Mouse (Mus musculus) frontal cortex, adult (tissue): ENCODE data around the gene Rap1gap2.
A peak's percentile ranks its signal among the peaks of the same experiment; 100 is the strongest.

Experiments
- ATAC-seq: cut with Nextera tagmentation; 2 replicates; pipeline ENCODE4 v1.9.2; 2017; ENCODE audit warnings: mild to moderate bottlenecking, moderate library complexity, mixed read lengths; ENCODE audit not compliant: low TSS enrichment

Gene Rap1gap2

GRCm38 (mm10) chr11:74610545-74611176, at the start of gene Rap1gap2:
Rap1gap2 (minus strand) TSS chr11:74610915.
- ATAC-seq: peak; percentile 64

GRCm38 (mm10) chr11:74660336-74660735, 49.6 kb upstream of the Rap1gap2 start:
- ATAC-seq: no peak

GRCm38 (mm10) chr11:74655941-74656340, 45.2 kb upstream of the Rap1gap2 start:
- ATAC-seq: no peak

- no peak for ATAC-seq
Measured at GRCm38 (mm10) chr11:74653385-74653784, 42.7 kb upstream of the Rap1gap2 start.

- ATAC-seq: no peak
Measured at GRCm38 (mm10) chr11:74652791-74653191, 42.1 kb upstream of the Rap1gap2 start.

- ATAC-seq: no peak
Measured at GRCm38 (mm10) chr11:74650576-74651100, 39.9 kb upstream of the Rap1gap2 start.

GRCm38 (mm10) chr11:74649647-74650551, 39.2 kb upstream of the Rap1gap2 start:
- ATAC-seq: peak; percentile 17; the same call in 1 of the 2 replicates

- peak; percentile 83 for ATAC-seq
Measured at GRCm38 (mm10) chr11:74649095-74649646, 38.5 kb upstream of the Rap1gap2 start, which contains the start of gene Cluh. Cluh (plus strand) TSS chr11:74649495.

- ATAC-seq: no peak
Measured at GRCm38 (mm10) chr11:74648676-74649075, 38.0 kb upstream of the Rap1gap2 start.

GRCm38 (mm10) chr11:74647966-74648365, 37.3 kb upstream of the Rap1gap2 start:
- ATAC-seq: no peak

- no peak for ATAC-seq
Measured at GRCm38 (mm10) chr11:74639628-74640027, 28.9 kb upstream of the Rap1gap2 start.

GRCm38 (mm10) chr11:74638791-74639411, 28.2 kb upstream of the Rap1gap2 start:
- peak; percentile 10 for ATAC-seq

GRCm38 (mm10) chr11:74637971-74638790, 27.5 kb upstream of the Rap1gap2 start:
- peak; percentile 79 for ATAC-seq

- ATAC-seq: 0 out of 2 replicates have a peak, but pooled peaks have one; percentile 10
Measured at GRCm38 (mm10) chr11:74637486-74637885, 26.8 kb upstream of the Rap1gap2 start.

- ATAC-seq: no peak
Measured at GRCm38 (mm10) chr11:74634490-74635275, 24.0 kb upstream of the Rap1gap2 start.

- ATAC-seq: no peak
Measured at GRCm38 (mm10) chr11:74631880-74632789, 21.4 kb upstream of the Rap1gap2 start.

GRCm38 (mm10) chr11:74627481-74627880, 16.8 kb upstream of the Rap1gap2 start:
- no peak for ATAC-seq

GRCm38 (mm10) chr11:74625333-74625732, 14.6 kb upstream of the Rap1gap2 start:
- no peak for ATAC-seq

GRCm38 (mm10) chr11:74623693-74624092, 13.0 kb upstream of the Rap1gap2 start:
- no peak for ATAC-seq
